Mouse (Mus musculus): ENCODE results near the gene Dnali1.

Gene Dnali1

DNA sequence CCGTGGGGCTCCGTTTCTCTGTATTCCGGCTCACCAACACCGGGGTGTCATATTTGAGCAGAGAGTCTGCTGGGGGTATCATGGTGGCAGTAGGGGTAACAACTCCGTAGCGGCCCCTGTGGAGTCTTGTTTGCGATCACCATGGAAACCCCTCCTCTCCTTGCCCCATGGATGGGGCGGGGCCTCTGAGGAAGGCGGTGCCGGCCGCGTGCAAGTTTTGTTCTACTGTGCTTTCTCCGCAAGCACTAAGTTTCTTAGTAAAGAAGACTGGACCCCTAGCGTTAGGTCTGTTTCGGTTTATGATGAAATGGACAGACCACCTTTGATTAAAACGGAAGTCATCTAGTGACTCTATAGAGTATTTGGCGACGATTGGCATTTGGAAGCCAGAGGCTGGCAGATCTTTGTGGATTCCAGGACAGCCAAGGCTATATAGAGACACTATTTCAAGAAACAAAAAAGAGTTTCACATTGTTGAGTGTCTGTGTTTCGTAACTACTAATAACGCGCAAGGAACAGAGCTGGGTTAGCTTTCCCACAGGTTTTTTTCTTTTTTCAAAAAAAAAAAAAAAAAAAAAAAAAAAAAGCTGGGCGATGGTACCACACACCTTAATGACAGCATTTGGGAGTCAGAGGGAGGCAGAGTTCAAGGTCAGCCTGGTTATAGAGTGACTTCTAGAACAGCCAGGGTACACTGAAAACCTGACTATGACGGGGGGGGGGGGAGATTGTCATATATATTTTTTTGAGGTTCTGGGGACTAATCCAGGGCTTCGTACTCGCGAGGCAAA, at the start of gene Dnali1:
Dnali1 (minus strand) TSS at position 187 of the 791 bp plus-strand sequence.
- DNase-seq (ENCODE audit: extremely low spot score), result peak; percentile 71

DNA sequence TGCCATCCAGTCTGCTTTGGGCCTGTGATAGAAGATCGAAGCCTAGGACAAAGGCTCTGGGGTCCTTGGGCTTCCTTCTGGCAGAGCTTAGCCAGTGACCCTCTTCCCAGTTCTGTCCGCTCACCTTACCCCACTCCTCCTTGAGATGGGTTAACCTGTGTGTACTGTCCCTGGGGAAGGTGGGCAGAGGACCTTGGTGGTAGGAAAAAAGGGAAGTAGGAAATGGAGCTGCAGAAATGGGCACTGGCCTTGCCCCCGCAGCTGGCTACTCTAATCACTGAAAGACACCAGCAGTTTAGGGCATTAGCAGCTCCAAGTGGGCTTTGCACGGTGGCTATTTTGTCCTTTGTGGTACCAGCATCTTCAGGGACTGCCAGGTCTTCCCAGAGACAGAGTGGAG, 49.6 kb upstream of the Dnali1 start:
- no peak for DNase-seq (ENCODE audit: extremely low spot score)

- DNase-seq (ENCODE audit: extremely low spot score), result peak; percentile 74
Observed at GRCm38 (mm10) chr4:125114638-125115037, 49.1 kb upstream of the Dnali1 start.

DNA sequence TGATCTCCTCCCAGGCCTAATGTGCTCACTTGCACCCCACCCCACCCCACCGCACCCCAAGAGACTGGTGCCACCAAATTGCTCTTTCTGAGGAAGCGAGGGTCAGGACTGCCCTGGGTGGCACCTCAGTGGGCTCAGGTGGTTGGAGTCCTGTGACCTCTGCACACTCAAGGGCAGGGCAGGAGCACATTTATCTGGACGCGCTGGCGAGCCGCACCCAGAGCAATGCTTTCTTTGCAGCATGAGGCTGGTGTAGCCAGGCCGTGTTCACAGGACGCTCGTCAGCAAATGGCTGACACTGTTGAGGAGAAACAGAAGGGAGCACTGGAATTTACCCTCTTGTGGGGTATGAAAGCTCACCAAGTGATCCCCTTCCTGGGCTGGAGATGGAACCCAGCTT, 39.9 kb upstream of the Dnali1 start:
- no peak for DNase-seq (ENCODE audit: extremely low spot score)

DNA sequence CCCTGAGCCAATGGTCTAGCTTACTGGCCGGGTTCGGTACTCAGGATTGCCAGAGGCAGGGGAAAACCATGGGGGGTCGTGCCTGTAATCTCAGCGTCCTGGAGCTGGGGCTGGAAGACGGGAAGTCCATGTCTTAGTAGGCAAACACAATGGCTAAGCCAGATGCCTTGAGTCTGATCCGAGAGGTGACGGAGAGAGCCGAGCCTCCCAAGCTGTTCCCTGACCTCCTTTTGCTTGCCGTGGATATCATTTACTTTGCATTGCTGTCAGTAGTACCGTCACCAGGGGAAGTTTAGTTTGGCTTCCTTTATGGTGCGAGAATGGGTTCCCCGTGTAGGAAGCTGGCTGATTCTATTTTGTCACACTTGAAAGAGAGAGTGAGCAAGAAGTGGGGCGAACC, 35.8 kb upstream of the Dnali1 start:
- no peak for DNase-seq (ENCODE audit: extremely low spot score)

DNA sequence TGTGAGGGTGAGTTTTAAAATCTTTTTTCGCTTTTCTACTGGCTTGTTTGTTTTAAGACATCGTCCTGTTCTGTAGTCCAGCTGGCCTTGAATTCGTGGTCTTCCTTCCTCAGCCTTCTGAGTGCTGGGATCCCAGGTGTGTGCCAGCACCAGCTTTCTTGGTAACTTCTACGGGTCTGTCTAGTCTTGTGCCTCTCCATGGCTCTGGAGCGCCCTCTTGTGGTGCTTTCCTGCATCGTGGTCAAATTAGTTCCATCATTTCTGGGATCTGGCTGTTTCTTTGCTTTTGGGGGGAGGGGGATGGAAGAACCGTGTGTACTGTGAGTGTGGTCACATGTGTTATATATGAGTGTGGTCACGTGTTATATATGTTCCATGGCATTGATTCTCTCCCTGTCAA, 34.0 kb upstream of the Dnali1 start:
- DNase-seq (ENCODE audit: extremely low spot score), result peak; percentile 86

DNA sequence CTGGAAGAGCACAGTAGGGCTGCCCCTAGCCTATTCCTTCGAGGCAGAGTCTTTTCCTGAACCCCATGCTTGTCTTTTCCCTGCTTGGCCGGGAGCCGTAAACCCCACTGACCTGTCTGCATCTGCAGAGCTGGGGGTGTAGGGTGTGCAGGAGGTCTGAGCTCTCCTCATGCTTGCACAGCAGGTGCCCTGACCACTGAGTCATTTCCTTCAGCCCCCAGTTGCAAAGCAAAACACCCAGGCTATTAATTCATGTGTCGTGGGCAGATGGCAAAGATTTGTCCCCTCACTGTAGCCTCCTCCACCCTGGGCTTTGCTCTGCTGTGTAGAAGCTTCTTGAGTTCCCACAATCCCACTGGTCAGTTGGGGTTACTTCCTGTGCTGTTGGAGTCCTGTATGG, 31.9 kb upstream of the Dnali1 start:
- DNase-seq (ENCODE audit: extremely low spot score), result no peak

GRCm38 (mm10) chr4:125096066-125096465, 30.6 kb upstream of the Dnali1 start:
- DNase-seq (ENCODE audit: extremely low spot score), result no peak

GRCm38 (mm10) chr4:125093031-125093430, 27.5 kb upstream of the Dnali1 start:
- DNase-seq (ENCODE audit: extremely low spot score), result no peak

GRCm38 (mm10) chr4:125085346-125085841, 19.9 kb upstream of the Dnali1 start:
- DNase-seq (ENCODE audit: extremely low spot score), result peak; percentile 87

DNA sequence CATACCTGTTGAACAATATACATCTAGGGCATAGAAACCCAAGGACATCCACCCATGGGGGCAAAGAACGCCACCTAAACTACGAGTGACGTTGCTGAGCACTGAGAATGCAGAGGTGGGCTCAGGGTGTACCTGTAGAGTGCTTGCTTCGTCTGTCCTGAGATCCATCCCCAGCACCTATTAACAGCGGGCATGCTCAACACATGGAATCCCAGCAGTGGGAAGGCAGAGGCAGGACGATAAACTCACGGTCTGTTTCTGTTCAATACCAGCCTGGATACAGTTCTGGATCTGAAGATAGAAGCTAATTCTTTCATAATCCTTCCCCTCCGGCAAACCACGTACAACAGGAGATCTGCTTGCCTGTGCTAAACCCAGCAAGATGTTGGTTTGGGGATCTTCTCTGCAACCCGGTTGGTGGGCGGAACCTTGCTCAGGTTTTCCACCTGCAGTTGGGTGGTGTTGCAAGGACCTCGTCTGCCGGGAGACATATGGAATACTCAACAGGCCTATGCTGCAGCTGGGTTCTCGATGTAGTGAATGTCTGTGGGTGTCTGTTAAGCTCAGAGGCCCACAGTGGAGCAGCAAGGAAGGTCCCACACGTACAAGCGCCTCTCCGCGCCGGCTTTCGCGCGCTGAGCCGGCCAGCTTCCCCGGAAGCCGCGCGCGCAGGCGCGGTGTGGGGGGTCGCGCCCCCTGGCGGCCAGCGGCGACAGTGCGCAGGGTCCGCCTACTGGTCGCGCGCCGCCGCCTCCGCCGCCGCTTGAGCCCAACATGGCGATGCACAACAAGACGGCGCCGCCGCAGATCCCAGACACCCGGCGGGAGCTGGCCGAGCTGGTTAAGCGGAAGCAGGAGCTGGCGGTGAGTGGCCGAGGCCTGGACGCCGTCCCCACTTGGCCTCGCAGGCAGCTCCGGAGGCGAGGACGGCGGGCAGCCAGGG, 19.2 kb upstream of the Dnali1 start, which contains the start of gene Meaf6:
Meaf6 (plus strand) TSS at position 732 of the 943 bp plus-strand sequence.
- DNase-seq (ENCODE audit: extremely low spot score), result peak; percentile 90

DNA sequence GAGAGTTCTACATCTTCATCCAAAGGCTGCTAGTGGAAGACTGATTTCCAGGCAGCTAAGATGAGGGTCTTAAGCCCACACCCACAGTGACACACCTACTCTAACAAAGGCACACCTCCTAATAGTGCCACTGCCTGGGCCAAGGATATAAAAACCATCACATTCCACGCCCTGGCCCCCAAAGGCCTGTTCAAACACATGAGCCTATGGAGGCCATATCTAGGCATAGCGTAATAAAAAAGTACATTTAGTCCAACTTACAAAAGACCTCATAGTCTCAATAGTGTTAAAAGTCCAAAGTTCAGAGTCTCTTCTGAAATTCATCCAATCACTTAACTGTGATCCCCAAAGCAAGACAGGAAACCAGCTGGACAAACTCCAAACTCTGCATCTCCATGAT, 13.2 kb upstream of the Dnali1 start:
- DNase-seq (ENCODE audit: extremely low spot score), result no peak

- no peak for DNase-seq (ENCODE audit: extremely low spot score)
Observed at GRCm38 (mm10) chr4:125077700-125078099, 12.2 kb upstream of the Dnali1 start.

DNA sequence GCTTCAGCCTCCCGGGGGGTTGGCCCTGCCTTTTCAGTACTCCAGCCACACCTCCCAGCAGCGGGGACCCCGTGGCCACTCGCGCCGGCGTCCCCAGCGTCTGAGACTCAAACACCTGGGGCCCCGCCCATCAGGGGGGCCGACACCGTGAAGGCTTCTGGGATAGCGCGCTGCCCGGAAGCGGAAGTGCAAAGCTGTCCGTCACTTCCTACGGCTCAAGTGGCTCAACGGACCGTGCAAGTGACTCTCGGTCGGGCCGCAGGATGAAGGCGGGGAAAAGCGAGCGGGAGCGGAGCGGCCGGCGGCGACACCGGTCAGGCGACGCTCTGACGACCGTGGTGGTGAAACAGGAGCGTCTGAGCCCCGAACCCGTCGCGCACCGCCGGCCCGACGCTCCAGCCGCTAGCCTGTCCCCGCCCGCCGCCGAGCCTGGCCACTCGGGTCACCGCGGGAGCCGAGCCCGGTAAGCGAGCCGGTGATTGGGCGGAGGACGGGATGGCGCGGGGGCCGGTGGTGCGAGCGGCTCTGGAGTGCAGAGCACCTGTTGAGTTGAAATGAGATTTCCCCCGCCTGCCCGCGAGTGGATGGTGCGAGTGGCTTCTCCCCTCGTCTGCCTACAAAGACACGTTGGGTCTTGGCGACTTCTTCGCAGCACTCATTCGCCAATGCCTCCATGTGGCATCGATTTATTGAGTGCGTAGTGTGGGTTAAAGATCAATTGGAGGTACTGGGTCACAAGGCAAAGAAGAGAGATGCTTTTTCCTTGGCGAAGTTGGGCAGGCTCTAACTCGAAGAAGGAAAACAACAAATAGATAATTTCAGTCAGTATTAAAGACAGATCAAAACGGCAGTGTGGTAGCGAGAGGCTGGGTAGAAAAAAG, 1.2 kb upstream of the Dnali1 start, which contains the start of gene Snip1:
Snip1 (plus strand) TSS at position 183 of the 881 bp plus-strand sequence.
- DNase-seq (ENCODE audit: extremely low spot score), result peak; percentile 93

GRCm38 (mm10) chr4:125063829-125064228, 1.7 kb downstream of the Dnali1 start:
- DNase-seq (ENCODE audit: extremely low spot score), result no peak

DNA sequence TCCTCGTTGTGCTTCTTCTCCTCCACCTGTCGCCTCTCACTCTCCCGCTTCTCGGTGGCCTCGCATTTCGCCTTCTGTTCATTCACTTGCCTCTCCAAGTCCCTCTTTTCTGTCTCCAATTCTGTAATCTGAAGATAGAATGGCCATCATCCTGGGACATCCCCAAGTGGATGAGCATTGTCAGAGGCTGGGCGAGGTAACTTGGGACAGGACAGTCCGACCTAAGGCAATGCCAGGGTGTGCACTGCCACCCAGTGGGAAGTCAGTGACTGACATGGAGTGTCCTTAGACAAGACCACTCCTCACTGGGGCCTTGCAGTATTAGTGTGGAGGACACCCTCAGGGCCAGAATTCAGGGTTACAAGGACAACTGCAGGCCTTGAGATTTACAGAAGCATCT, 6.5 kb downstream of the Dnali1 start:
- DNase-seq (ENCODE audit: extremely low spot score), result peak; percentile 78

DNA sequence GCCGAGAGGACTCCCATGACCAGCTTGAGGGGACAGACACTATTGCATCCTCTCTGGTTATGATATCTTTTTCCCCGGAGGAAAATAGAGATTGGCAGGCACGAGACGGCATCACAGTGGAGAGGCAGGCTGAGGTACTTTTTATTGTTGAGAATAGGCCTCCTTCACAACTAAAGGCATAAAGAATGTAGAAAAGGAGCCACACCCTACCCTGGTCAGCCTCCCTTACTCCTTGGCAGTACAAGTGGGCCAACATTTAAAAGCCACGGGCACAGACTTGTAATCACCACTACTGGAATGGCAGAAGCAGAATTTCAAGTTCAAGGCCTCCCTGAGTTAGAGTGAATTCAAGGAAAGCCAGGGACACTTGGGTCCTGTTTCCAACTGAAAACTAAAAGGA, 7.5 kb downstream of the Dnali1 start:
- no peak for DNase-seq (ENCODE audit: extremely low spot score)

DNA sequence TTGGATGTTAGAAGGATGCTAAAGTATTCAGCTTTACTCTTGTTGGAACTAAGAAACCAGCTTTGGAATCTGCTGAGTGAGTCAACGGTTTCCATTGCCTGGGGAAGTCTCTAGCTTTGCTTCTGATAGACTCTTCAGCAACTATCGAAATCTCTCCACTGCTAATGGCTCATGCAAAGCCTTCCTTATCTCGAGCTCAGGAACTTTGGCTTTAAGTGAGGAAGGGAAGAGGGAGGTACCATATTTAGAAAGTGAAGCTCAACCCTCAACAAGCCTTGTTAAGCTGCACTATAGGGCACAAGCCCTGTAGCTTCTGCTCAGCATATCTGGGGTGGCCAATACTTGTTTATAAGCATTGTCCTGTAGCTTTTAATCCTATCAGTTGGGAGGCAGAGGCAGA, 8.2 kb downstream of the Dnali1 start:
- no peak for DNase-seq (ENCODE audit: extremely low spot score)

DNA sequence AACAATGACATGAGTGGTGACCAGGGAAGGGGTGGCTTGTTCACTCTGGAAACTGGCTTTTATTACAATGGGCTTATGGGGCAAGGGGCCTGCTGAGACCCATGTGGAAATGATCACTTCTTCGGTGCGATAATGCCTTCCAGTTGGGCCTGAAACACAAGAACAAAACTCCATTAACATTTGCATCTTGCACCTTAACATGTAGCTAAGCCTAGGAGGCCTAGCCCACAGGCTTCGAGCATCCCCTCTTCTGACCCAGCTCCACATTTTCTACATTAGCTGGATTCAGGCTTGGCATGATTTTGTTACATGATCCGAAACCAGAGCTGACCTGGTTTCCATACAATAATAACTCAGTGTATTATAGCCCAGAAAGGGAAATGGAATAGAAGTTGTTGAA, 9.0 kb downstream of the Dnali1 start:
- no peak for DNase-seq (ENCODE audit: extremely low spot score)

GRCm38 (mm10) chr4:125055385-125055784, 10.1 kb downstream of the Dnali1 start:
- no peak for DNase-seq (ENCODE audit: extremely low spot score)

DNA sequence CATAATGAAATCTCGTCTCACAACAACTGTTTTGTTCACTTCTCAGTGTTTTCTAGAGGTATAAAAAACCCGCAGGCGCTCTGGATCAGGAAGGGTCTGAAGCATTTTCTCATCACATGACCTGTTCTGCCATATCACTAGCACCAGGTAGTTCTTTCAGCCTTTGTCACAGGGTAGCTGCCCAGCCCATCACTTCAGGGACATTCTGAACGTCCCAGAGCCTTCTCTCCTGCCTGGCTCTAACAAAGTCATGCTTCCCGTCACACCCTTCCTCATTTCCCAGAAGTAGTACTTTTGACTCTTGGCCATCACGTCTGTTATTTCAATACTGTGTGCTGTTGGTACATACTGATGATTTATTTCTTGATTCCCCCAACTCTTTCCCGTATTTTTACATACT, 21.0 kb downstream of the Dnali1 start:
- DNase-seq (ENCODE audit: extremely low spot score), result no peak

Data from embryo, embryonic 9.5 days (tissue).